Mouse (Mus musculus): ENCODE measurements around the gene Nsl1. TPM values are rescaled to one million over a fixed set of nuclear protein-coding genes. Genes with fewer than 3 reads are reported as not detected.

Gene Nsl1
- 0.82 TPM for polyA plus RNA-seq (2014; fragmentation: Illumina TruSeq; extraction: RNeasy Lipid Tissue Mini Kit (QIAGEN cat#74804); ENCODE audit: low read depth, low replicate concordance)

GRCm38 (mm10) chr1:191062781-191063485 is at the start of gene Nsl1, which contains the start of gene Tatdn3:
TSS of gene Nsl1 (plus strand) at chr1:191063012.
TSS of gene Tatdn3 (minus strand) at chr1:191062932.

GRCm38 (mm10) chr1:191026021-191026713 is 36.6 kb upstream of the Nsl1 start, which contains the start of gene Flvcr1:
TSS of gene Flvcr1 (minus strand) at chr1:191026158.

GRCm38 (mm10) chr1:191036554-191037334 is 26.1 kb upstream of the Nsl1 start, which contains the start of gene Spata45:
TSS of gene Spata45 (plus strand) at chr1:191036639.

GRCm38 (mm10) chr1:191097802-191098747 is 35.3 kb downstream of the Nsl1 start, which contains the start of gene Batf3:
TSS of gene Batf3 (plus strand) at chr1:191097847.

Other genes starting within 250 kb of the Nsl1 start
- 4.7 TPM for gene Rps6kc1, start 151.2 kb upstream of the Nsl1 start, polyA plus RNA-seq (2014; fragmentation: Illumina TruSeq; extraction: RNeasy Lipid Tissue Mini Kit (QIAGEN cat#74804); ENCODE audit: low read depth, low replicate concordance)
- gene Angel2, start 137.9 kb upstream of the Nsl1 start, polyA plus RNA-seq (2014; fragmentation: Illumina TruSeq; extraction: RNeasy Lipid Tissue Mini Kit (QIAGEN cat#74804); ENCODE audit: low read depth, low replicate concordance), result 52.3 TPM
- 0.17 TPM for gene Vash2, start 83.7 kb upstream of the Nsl1 start, polyA plus RNA-seq (2014; fragmentation: Illumina TruSeq; extraction: RNeasy Lipid Tissue Mini Kit (QIAGEN cat#74804); ENCODE audit: low read depth, low replicate concordance)
- 30.5 TPM for gene Flvcr1, start 36.9 kb upstream of the Nsl1 start, polyA plus RNA-seq (2014; fragmentation: Illumina TruSeq; extraction: RNeasy Lipid Tissue Mini Kit (QIAGEN cat#74804); ENCODE audit: low read depth, low replicate concordance)
- gene Spata45, start 26.4 kb upstream of the Nsl1 start, polyA plus RNA-seq (2014; fragmentation: Illumina TruSeq; extraction: RNeasy Lipid Tissue Mini Kit (QIAGEN cat#74804); ENCODE audit: low read depth, low replicate concordance), result not detected
- 13.0 TPM for gene Tatdn3, start 80 bp upstream of the Nsl1 start, polyA plus RNA-seq (2014; fragmentation: Illumina TruSeq; extraction: RNeasy Lipid Tissue Mini Kit (QIAGEN cat#74804); ENCODE audit: low read depth, low replicate concordance)
- gene Batf3, start 34.8 kb downstream of the Nsl1 start, polyA plus RNA-seq (2014; fragmentation: Illumina TruSeq; extraction: RNeasy Lipid Tissue Mini Kit (QIAGEN cat#74804); ENCODE audit: low read depth, low replicate concordance), result not detected
- gene Fam71a, start 101.8 kb downstream of the Nsl1 start, polyA plus RNA-seq (2014; fragmentation: Illumina TruSeq; extraction: RNeasy Lipid Tissue Mini Kit (QIAGEN cat#74804); ENCODE audit: low read depth, low replicate concordance), result not detected
- 0.99 TPM for gene Atf3, start 155.0 kb downstream of the Nsl1 start, polyA plus RNA-seq (2014; fragmentation: Illumina TruSeq; extraction: RNeasy Lipid Tissue Mini Kit (QIAGEN cat#74804); ENCODE audit: low read depth, low replicate concordance)

Data from adrenal gland, adult 10 weeks (tissue).